Mouse (Mus musculus) activated CD4-positive, CD25-positive, alpha-beta regulatory T cell, adult 4 months (primary cell): ENCODE data around the gene Slc22a16. TPM values are rescaled to one million over a fixed set of nuclear protein-coding genes. Genes with fewer than 3 reads are reported as not detected.

ENCODE experiments used
- ATAC-seq: one replicate; pipeline ENCODE4 v1.8.0; 2017
- polyA plus RNA-seq, 2 experiments: library from polyadenylated mRNA; unstranded; fragments of 100-300 nt; shearing (Covaris generic); gene quantifications; one replicate each; pipeline ENCODE4 v1.2.1; 2017

Slc22a16 gene
- polyA plus RNA-seq, 2 experiments from 2014 or later, result not detected

- no peak for ATAC-seq
Measured at GRCm38 (mm10) chr10:40617973-40618372, 47.8 kb downstream of the Slc22a16 start.

- ATAC-seq, result no peak
Measured at GRCm38 (mm10) chr10:40619760-40620159, 49.6 kb downstream of the Slc22a16 start.

GRCm38 (mm10) chr10:40629140-40629539 is 59.0 kb downstream of the Slc22a16 start:
- ATAC-seq, result no peak

- no peak for ATAC-seq
Measured at GRCm38 (mm10) chr10:40629656-40630311, 59.6 kb downstream of the Slc22a16 start, which contains the start of gene Ddo. Gene Ddo (plus strand): TSS chr10:40630011.

GRCm38 (mm10) chr10:40630457-40630856 is 60.3 kb downstream of the Slc22a16 start:
- no peak for ATAC-seq

- no peak for ATAC-seq
Measured at GRCm38 (mm10) chr10:40630961-40631360, 60.8 kb downstream of the Slc22a16 start.

GRCm38 (mm10) chr10:40632087-40632486 is 62.0 kb downstream of the Slc22a16 start:
- no peak for ATAC-seq

GRCm38 (mm10) chr10:40637331-40637730 is 67.2 kb downstream of the Slc22a16 start:
- ATAC-seq, result no peak

- no peak for ATAC-seq
Measured at GRCm38 (mm10) chr10:40638276-40638675, 68.1 kb downstream of the Slc22a16 start.

- ATAC-seq, result no peak
Measured at GRCm38 (mm10) chr10:40638823-40639819, 69.0 kb downstream of the Slc22a16 start.

- ATAC-seq, result no peak
Measured at GRCm38 (mm10) chr10:40640406-40640805, 70.3 kb downstream of the Slc22a16 start.

- ATAC-seq, result no peak
Measured at GRCm38 (mm10) chr10:40641901-40642300, 71.8 kb downstream of the Slc22a16 start.

- ATAC-seq, result no peak
Measured at GRCm38 (mm10) chr10:40643126-40643525, 73.0 kb downstream of the Slc22a16 start.

- ATAC-seq, result no peak
Measured at GRCm38 (mm10) chr10:40644456-40644855, 74.3 kb downstream of the Slc22a16 start.

GRCm38 (mm10) chr10:40645346-40645745 is 75.2 kb downstream of the Slc22a16 start:
- no peak for ATAC-seq

GRCm38 (mm10) chr10:40648776-40649175 is 78.6 kb downstream of the Slc22a16 start:
- ATAC-seq, result no peak

GRCm38 (mm10) chr10:40649634-40650033 is 79.5 kb downstream of the Slc22a16 start:
- ATAC-seq, result no peak

GRCm38 (mm10) chr10:40651676-40652075 is 81.5 kb downstream of the Slc22a16 start:
- ATAC-seq, result no peak

Other genes starting within 250 kb of the Slc22a16 start
- gene Cdk19, start 230.8 kb upstream of the Slc22a16 start, polyA plus RNA-seq, result 10 to 100 TPM; 11.6 to 18.4 TPM
- gene Ddo, start 59.7 kb downstream of the Slc22a16 start, polyA plus RNA-seq, result not detected
- gene Mettl24, start 112.9 kb downstream of the Slc22a16 start, polyA plus RNA-seq, result not detected